Mouse (Mus musculus) forebrain, postnatal 0 days (tissue): ENCODE data around the gene Nmnat2. TPM values are rescaled to one million over a fixed set of nuclear protein-coding genes. Genes with fewer than 3 reads are reported as not detected.

Source experiments
- ATAC-seq: fragments of 200-750 bp; cut with Nextera tagmentation; 2 replicates; pipeline ENCODE4 v1.8.0; 2017; ENCODE audit warnings: mild to moderate bottlenecking, moderate library complexity
- DNase-seq: peaks from one replicate; pipeline ENCODE4 v3.0.0-alpha.2; 2015
- H3K27ac ChIP-seq: fragments of 300-500 bp; sonication (generic); 2 replicates; pipeline ENCODE4 v1.5.1; 2014; ENCODE audit warnings: low read depth, mild to moderate bottlenecking, antibody characterized with exemption, low read length, moderate library complexity, mixed read lengths
- H3K27me3 ChIP-seq: fragments of 300-500 bp; sonication (generic); 2 replicates; pipeline ENCODE4 v1.6.1; 2014; ENCODE audit warnings: mild to moderate bottlenecking, low read length, mixed read lengths; ENCODE audit not compliant: insufficient read depth
- H3K36me3 ChIP-seq: fragments of 300-500 bp; sonication (generic); 2 replicates; pipeline ENCODE4 v1.6.1; 2014; ENCODE audit warnings: mild to moderate bottlenecking, moderate library complexity; ENCODE audit not compliant: insufficient read depth
- H3K4me1 ChIP-seq: fragments of 300-500 bp; sonication (generic); 2 replicates; pipeline ENCODE4 v1.6.1; 2014; ENCODE audit warnings: antibody characterized with exemption; ENCODE audit not compliant: insufficient read depth
- H3K4me2 ChIP-seq: fragments of 300-500 bp; sonication (generic); 2 replicates; pipeline ENCODE4 v1.6.1; 2014; ENCODE audit warnings: low read depth, mild to moderate bottlenecking, moderate library complexity
- H3K4me3 ChIP-seq: fragments of 300-500 bp; sonication (generic); 2 replicates; pipeline ENCODE4 v1.5.1; 2014; ENCODE audit warnings: low read depth, low read length, mixed read lengths
- H3K9ac ChIP-seq: fragments of 300-500 bp; sonication (generic); 2 replicates; pipeline ENCODE4 v1.6.1; 2014; ENCODE audit warnings: mild to moderate bottlenecking
- H3K9me3 ChIP-seq: fragments of 300-500 bp; sonication (generic); 2 replicates; pipeline ENCODE4 v1.6.1; 2016; ENCODE audit warnings: low read length
- CTCF ChIP-seq: sonication (generic); IDR thresholded peaks from 2 replicates; pipeline ENCODE4 v1.5.1; 2016; ENCODE audit warnings: antibody characterized with exemption, control low read depth, low read depth
- WGBS: fragments of 180-500 bp; shearing (Covaris S2); extraction: QIAGEN DNeasy Blood & Tissue Kit; methylation state at CpG from one replicate; pipeline ENCODE4 v1.1.7; 2014; 5-methylcytosine and 5-hydroxymethylcytosine counted together
- polyA plus RNA-seq: library from polyadenylated mRNA; unstranded; fragments of >200 nt; fragmentation: Nextera tagmentation; extraction: Ambion mirVana; gene quantifications from 2 replicates; pipeline ENCODE4 v1.2.1, GENCODE M21; 2015
- total RNA-seq: library from RNA; depleted of rRNA; stranded (reverse); fragments of >200 nt; gene quantifications from 2 replicates; pipeline ENCODE4 v1.2.3, GENCODE M21; 2014

Gene Nmnat2
- total and polyA plus RNA-seq, 2 experiments from 2014 or later, result 81.8 to 142 TPM

DNA sequence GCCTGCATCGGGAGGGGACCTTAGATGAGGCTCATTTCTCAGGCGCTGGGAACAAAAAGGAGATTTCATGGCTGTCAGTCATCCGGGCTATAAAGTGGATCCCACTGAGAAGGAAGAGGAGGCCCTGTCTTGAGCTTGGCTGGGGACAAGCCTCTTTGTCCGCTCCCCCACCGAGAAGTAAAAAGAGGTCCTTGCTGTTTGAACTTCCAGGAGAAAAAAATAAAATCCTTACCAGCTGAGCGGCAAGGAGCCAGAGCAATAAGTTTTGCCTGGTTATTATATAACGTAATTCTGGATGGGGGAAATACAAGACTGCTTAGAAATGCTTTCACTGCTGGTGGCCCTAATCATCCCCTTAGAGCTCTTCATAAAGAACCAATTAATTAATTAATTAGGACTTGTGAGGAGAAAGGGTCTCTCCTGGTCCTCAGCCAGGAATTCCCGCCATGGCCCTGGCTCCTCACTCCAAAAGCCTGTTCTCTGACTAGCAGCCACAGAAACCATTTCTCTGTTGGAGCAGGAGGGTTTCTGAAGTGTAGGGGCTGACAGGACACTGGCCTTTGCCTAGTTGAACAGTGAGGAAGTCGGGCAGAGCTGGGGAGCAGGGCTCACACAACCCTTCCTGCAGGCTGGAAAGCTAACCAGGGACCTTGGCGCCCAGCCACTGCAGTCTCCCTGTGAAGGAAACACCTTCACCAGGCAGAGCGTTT, 99.5 kb downstream of the Nmnat2 start:
- ATAC-seq, result peak; percentile 29; the same call in 1 of the 2 replicates
- no peaks in the 10 kb centered on the region for H3K27me3 ChIP-seq
- H3K9ac ChIP-seq, result no peak overlapping the region
- no peak for TF ChIP-seq CTCF
- H3K36me3 ChIP-seq, result no peaks in the 10 kb centered on the region
- DNase-seq, result no peak
- H3K4me3 ChIP-seq, result no peak overlapping the region
- H3K9me3 ChIP-seq, result no peaks in the 10 kb centered on the region
- H3K4me2 ChIP-seq, result no peak overlapping the region
- H3K4me1 ChIP-seq, result 0 out of 2 replicates have a peak, but pooled peaks cover 5% of the 10 kb centered on the region
- 9% methylated on average over 11 of the region's 11 CpGs for WGBS
- no peak overlapping the region for H3K27ac ChIP-seq

DNA sequence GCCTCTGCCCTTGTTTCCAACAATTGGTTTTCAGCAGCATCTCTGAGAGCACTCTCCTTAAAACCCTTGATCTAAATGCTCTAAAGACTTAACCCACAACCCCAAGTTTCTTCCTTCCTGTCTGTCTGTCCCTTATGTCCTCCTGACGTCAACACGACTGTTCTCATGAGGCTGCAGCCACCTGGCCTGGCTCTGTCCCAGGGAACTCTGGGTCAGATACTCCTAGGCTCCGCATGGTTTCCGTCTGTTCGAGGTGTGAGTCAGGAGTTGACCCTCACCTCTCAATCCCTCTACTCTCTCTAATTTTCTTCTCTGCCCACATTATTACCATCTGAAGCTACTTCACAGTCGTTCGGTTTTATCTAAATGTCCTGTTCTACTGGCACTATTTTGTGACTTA, 103.5 kb downstream of the Nmnat2 start:
- H3K27ac ChIP-seq, result no peak overlapping the region
- no peak overlapping the region for H3K9ac ChIP-seq
- H3K27me3 ChIP-seq, result no peaks in the 10 kb centered on the region
- no peaks in the 10 kb centered on the region for H3K36me3 ChIP-seq
- H3K4me2 ChIP-seq, result no peak overlapping the region
- no peaks in the 10 kb centered on the region for H3K9me3 ChIP-seq
- ATAC-seq, result no peak
- TF ChIP-seq CTCF, result no peak
- no peak overlapping the region for H3K4me3 ChIP-seq
- H3K4me1 ChIP-seq, result 0 out of 2 replicates have a peak, but pooled peaks cover 5% of the 10 kb centered on the region
- no peak for DNase-seq
- WGBS, result 77% methylated on average over 7 of the region's 7 CpGs

DNA sequence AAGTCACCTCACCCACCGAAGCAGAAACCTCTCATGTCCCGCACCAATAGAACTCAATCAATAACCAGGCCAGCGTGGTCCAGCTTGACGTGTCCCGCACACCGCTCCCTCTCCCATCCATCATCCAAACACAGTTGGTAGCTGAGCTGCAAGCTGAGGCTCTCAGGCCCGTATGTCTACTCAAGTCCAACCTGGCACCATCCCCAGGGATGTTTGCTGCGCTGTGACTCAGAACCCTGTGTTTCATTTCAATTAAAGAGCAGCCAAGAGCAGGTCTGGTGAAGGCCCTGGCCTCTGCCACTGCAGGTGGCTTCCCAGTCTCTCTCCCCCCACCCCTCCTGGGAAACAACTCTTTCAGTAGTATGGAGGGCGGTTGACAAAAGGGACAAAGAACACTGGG, 104.8 kb downstream of the Nmnat2 start:
- Histone ChIP-seq H3K9ac (no peak overlapping the region), H3K36me3 (no peaks in the 10 kb centered on the region), H3K4me2 (no peak overlapping the region), H3K4me3 (no peak overlapping the region), H3K27me3 (no peaks in the 10 kb centered on the region), H3K27ac (no peak overlapping the region), H3K4me1 (0 out of 2 replicates have a peak, but pooled peaks cover under 1% of the 10 kb centered on the region), H3K9me3 (no peaks in the 10 kb centered on the region)
- no peak for TF ChIP-seq CTCF
- WGBS, result 81% methylated on average over 9 of the region's 9 CpGs
- ATAC-seq (no peak), DNase-seq (no peak)

DNA sequence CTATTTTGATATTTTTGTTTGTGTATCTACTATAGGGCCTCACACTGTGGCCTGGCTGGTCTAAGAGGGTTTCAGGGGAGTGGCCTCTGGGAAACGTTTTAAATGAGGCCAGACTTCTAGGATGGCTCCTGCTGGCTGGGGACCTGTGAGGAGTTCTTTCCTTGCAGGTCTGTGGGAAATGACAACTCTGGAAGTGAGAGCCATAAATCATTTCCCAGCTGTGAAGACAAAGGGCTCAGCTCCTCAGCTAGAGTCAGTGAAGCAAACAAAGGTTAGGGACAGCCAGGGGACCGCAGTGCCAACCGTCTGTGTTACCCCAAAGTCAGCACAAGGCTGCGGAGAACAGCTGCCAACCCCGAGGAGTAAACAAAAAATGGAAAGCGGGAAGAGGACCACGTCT, 107.8 kb downstream of the Nmnat2 start:
- no peak overlapping the region for H3K4me2 ChIP-seq
- no peak overlapping the region for H3K27ac ChIP-seq
- 35% methylated on average over 7 of the region's 7 CpGs for WGBS
- no peaks in the 10 kb centered on the region for H3K36me3 ChIP-seq
- no peak for TF ChIP-seq CTCF
- ATAC-seq (no peak), DNase-seq (no peak)
- no peaks in the 10 kb centered on the region for H3K9me3 ChIP-seq
- H3K9ac ChIP-seq, result no peak overlapping the region
- H3K27me3 ChIP-seq, result no peaks in the 10 kb centered on the region
- H3K4me3 ChIP-seq, result no peak overlapping the region
- no peaks in the 10 kb centered on the region for H3K4me1 ChIP-seq

DNA sequence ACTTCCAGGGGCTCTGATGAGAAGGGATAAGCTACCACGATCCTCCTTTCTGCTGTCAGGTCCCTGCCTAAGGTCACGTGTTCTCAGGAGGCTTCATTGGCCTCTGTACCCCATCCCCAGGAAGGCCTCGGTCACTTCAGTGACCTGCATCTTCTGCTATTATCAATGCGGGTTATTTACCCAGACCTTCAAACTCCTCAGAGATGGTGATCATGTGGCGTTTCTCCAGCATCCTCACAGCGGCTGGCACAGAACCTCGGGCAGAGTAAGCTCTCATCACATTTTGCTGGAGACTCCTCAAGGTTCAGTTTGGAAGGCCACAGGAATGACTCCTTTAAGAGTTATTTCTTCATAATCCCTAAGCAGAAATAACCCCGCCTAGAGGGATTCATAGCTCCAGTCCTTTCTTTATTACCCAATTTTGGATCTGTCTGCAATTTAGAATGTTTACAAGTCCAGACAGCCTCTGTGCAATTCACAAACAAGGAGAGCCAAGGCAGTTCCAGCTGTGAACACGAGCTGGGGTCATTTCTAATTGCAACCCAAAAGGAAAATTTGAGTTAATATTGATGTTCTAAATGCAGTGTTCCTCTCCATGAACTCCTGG, 110.1 kb downstream of the Nmnat2 start:
- ATAC-seq, result no peak
- Histone ChIP-seq H3K36me3 (no peaks in the 10 kb centered on the region), H3K4me3 (no peak overlapping the region), H3K27ac (no peak overlapping the region), H3K9ac (no peak overlapping the region), H3K4me1 (no peaks in the 10 kb centered on the region), H3K4me2 (no peak overlapping the region), H3K27me3 (no peaks in the 10 kb centered on the region), H3K9me3 (no peaks in the 10 kb centered on the region)
- WGBS, result 80% methylated on average over 9 of the region's 9 CpGs
- no peak for DNase-seq
- no peak for TF ChIP-seq CTCF

DNA sequence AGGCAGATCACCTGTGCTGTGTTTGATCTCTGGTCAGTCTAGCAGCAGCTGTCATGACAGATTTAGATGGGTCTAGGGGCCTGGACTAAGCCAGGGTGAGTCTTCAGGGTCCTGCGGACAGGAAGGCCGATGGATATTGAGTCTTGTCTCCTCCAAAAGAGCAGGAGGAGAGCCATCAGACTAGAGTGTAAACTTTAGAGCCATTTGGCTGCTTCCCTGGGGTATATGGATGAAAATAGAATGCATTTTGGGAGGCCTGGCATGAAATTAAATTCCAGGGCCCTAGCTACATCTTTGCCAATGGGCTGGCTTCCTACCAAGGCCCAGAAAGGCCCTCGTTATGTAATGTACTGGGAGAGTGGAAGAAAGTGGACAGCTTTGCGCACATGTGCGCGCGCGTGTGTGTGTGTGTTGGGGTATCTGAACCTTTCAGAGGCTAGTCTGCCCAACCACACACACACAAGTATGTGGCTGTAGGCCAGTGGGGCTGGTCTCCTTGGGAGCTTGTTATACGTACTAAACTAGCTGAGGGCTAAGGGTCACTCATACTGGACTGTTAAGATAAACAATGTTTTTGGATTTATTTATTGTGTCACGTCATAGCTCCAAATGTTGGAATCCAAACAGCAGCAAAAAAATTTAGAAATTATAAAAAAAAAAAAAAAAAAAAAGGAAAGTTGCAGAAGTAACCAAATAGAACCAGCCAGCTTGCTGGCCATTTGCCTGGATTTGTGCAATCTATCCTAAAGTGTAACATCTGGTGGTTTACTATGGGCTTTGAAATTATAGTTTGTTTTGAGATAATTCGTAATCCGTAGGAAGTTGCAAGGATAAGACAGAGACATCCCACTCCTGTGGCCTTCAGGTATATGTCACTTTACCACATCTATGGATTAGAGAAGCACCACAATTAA, 110.9 kb downstream of the Nmnat2 start:
- Histone ChIP-seq H3K4me1 (no peaks in the 10 kb centered on the region), H3K27me3 (no peaks in the 10 kb centered on the region), H3K36me3 (no peaks in the 10 kb centered on the region), H3K27ac (no peak overlapping the region), H3K9ac (no peak overlapping the region), H3K4me3 (no peak overlapping the region), H3K4me2 (no peak overlapping the region), H3K9me3 (no peaks in the 10 kb centered on the region)
- TF ChIP-seq CTCF, result no peak
- ATAC-seq (no peak), DNase-seq (no peak)
- 68% methylated on average over 12 of the region's 12 CpGs for WGBS
